Mouse (Mus musculus): ENCODE data around the gene Ash1l. TPM values are rescaled to one million over a fixed set of nuclear protein-coding genes. Genes with fewer than 3 reads are reported as not detected.

Ash1l gene
- total and polyA plus RNA-seq, 2 experiments from 2014 or later, result 10.1 to 17.1 TPM

DNA sequence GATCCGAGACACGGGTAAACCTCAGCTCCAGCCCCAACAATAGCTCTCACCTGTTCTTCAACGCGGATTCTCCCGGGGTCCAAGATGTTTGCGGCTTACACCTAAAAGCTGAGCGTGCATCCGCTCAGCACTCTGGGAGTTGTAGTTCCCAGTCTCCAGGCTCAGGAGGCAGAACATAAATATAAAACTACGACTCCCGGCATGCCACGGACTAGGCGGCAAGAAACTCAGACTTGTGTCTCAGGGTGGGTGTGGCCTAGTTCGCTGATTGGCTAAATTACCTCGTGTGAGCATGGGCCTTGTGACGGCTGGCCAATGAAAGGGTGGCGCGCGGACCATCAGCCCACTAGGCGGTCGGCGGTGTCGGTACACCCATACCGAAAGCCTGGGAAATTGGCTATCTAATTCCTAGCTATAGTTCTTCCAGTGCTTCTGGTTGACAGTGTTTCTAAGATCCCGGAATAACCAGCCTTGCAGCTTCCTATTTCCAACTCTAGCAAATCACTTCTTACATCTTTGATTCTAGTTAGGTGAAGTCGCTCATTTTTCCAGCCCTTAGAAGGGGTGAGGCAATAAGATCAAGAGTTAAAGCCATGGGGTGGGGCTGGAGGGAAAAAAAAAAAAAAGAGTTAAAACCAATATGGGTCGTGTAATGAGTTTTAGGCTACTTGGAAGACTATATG, 151.5 kb downstream of the Ash1l start, which contains the start of gene Fdps:
Gene Fdps, minus strand, starts transcription at position 148 of the 683 bp plus-strand sequence.
- peaks cover 11% of the 10 kb centered on the region for H3K36me3 ChIP-seq (replicated peaks; ENCODE audit: control insufficient read depth, insufficient read depth, low read length)
- H3K4me1 ChIP-seq (ENCODE audit: control insufficient read depth, insufficient read depth), result peaks cover 9% of the 10 kb centered on the region
- peak within 1 kb of the TSS; percentile 43 for H3K9ac ChIP-seq (replicated peaks; ENCODE audit: low read depth, low read length)
- H3K27ac ChIP-seq (ENCODE audit: low read depth), result no peak within 1 kb of the TSS
- H3K4me3 ChIP-seq (ENCODE audit: low read depth, low read length), result peak within 1 kb of the TSS; percentile 74
- 0% methylated on average over 26 of the region's 26 CpGs for WGBS
- no peak for TF ChIP-seq CTCF (IDR thresholded peaks at IDR 0.05; ENCODE audit: low read depth)
- no peak for TF ChIP-seq EP300 (IDR thresholded peaks at IDR 0.05; ENCODE audit: low read depth)
- H3K9me3 ChIP-seq (replicated peaks; ENCODE audit: control insufficient read depth, low read length), result no peaks in the 10 kb centered on the region
- DNase-seq (ENCODE audit: low spot score) (peak; percentile 99), ATAC-seq (ENCODE audit: insufficient read depth, low read depth) (peak; percentile 100)
- no peaks in the 10 kb centered on the region for H3K27me3 ChIP-seq (ENCODE audit: control insufficient read depth, insufficient read depth, low read length)
- peak within 1 kb of the TSS; percentile 83 for H3K4me2 ChIP-seq (ENCODE audit: low read depth, low read length)

DNA sequence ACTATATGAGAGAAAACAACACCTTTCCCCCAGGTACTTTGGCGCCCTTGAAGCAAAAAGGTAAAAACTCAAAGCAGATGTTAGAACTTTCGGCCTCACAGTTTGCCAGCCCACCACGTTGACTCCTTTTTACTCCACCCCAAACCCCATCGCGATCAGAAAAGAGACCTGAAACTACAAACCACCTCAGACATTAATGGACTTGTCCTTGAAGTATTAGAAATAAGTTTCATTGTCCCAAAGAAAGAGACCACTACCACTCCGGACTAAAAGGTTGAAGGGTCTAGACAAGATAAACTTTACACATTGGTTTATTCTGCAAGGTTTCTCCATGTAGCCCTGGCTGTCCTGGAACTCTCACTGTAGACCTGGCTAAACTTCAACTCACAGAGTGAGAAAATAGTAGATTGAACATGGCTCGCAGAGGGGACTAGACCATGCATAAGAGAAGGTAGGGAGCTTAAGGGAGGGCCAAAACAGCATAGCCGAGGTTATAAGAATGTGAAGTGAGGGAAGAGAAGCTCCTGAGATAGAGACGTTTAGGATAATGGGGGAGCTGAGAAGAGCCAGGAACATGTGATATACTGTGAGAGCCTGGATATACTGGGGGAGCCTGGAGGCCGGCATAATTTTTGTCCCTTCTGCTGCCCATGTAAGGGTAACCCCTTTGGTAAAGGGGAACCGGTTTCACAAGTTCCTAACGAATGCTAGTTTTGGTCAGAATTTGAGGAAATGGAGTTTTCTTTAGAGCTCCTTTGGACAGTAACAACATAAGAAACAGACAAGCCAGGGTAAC, 152.3 kb downstream of the Ash1l start:
- Histone ChIP-seq H3K27ac (ENCODE audit: low read depth) (no peak overlapping the region), H3K4me3 (ENCODE audit: low read depth, low read length) (peak overlapping the region; percentile 74), H3K9me3 (replicated peaks; ENCODE audit: control insufficient read depth, low read length) (no peaks in the 10 kb centered on the region), H3K27me3 (ENCODE audit: control insufficient read depth, insufficient read depth, low read length) (no peaks in the 10 kb centered on the region), H3K36me3 (replicated peaks; ENCODE audit: control insufficient read depth, insufficient read depth, low read length) (peaks cover 11% of the 10 kb centered on the region), H3K4me2 (ENCODE audit: low read depth, low read length) (peak overlapping the region; percentile 83), H3K9ac (replicated peaks; ENCODE audit: low read depth, low read length) (no peak overlapping the region), H3K4me1 (ENCODE audit: control insufficient read depth, insufficient read depth) (peaks cover 9% of the 10 kb centered on the region)
- DNase-seq (ENCODE audit: low spot score) (no peak), ATAC-seq (ENCODE audit: insufficient read depth, low read depth) (no peak)
- TF ChIP-seq EP300 (IDR thresholded peaks at IDR 0.05; ENCODE audit: low read depth) (no peak), CTCF (IDR thresholded peaks at IDR 0.05; ENCODE audit: low read depth) (no peak)
- 59% methylated on average over 12 of the region's 12 CpGs for WGBS

DNA sequence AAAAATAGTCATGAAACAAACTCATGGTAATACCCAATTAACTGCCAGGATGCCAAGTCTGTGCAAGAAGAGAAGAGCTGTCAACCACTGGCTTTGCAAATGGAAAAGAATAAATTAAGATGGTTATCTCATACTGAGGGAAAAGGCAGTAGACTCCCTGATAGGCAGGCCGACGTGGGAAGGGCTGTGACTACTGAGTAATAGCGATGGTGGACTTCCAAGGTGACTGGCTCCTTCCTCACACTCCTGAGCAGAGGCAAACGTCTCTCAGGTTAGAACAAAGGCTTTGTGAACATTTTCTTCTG, 152.8 kb downstream of the Ash1l start:
- ATAC-seq (ENCODE audit: insufficient read depth, low read depth) (no peak), DNase-seq (ENCODE audit: low spot score) (no peak)
- TF ChIP-seq EP300 (IDR thresholded peaks at IDR 0.05; ENCODE audit: low read depth) (no peak), CTCF (IDR thresholded peaks at IDR 0.05; ENCODE audit: low read depth) (no peak)
- Histone ChIP-seq H3K4me1 (ENCODE audit: control insufficient read depth, insufficient read depth) (peaks cover 9% of the 10 kb centered on the region), H3K9ac (replicated peaks; ENCODE audit: low read depth, low read length) (no peak overlapping the region), H3K27me3 (ENCODE audit: control insufficient read depth, insufficient read depth, low read length) (no peaks in the 10 kb centered on the region), H3K27ac (ENCODE audit: low read depth) (no peak overlapping the region), H3K4me2 (ENCODE audit: low read depth, low read length) (no peak overlapping the region), H3K36me3 (replicated peaks; ENCODE audit: control insufficient read depth, insufficient read depth, low read length) (peaks cover 6% of the 10 kb centered on the region), H3K9me3 (replicated peaks; ENCODE audit: control insufficient read depth, low read length) (no peaks in the 10 kb centered on the region), H3K4me3 (ENCODE audit: low read depth, low read length) (no peak overlapping the region)
- WGBS, result 67% methylated on average over 4 of the region's 4 CpGs

GRCm38 (mm10) chr3:89106881-89107280, 156.5 kb downstream of the Ash1l start:
- H3K4me3 ChIP-seq (ENCODE audit: low read depth, low read length), result no peak overlapping the region
- no peaks in the 10 kb centered on the region for H3K36me3 ChIP-seq (replicated peaks; ENCODE audit: control insufficient read depth, insufficient read depth, low read length)
- H3K27me3 ChIP-seq (ENCODE audit: control insufficient read depth, insufficient read depth, low read length), result no peaks in the 10 kb centered on the region
- H3K4me1 ChIP-seq (ENCODE audit: control insufficient read depth, insufficient read depth), result no peaks in the 10 kb centered on the region
- TF ChIP-seq CTCF (IDR thresholded peaks at IDR 0.05; ENCODE audit: low read depth) (no peak), EP300 (IDR thresholded peaks at IDR 0.05; ENCODE audit: low read depth) (no peak)
- no peak overlapping the region for H3K27ac ChIP-seq (ENCODE audit: low read depth)
- ATAC-seq (ENCODE audit: insufficient read depth, low read depth), result no peak
- no peak overlapping the region for H3K9ac ChIP-seq (replicated peaks; ENCODE audit: low read depth, low read length)
- no peak overlapping the region for H3K4me2 ChIP-seq (ENCODE audit: low read depth, low read length)
- DNase-seq (ENCODE audit: low spot score), result no peak
- no peaks in the 10 kb centered on the region for H3K9me3 ChIP-seq (replicated peaks; ENCODE audit: control insufficient read depth, low read length)

- DNase-seq (ENCODE audit: low spot score) (no peak), ATAC-seq (ENCODE audit: insufficient read depth, low read depth) (no peak)
- no peak overlapping the region for H3K9ac ChIP-seq (replicated peaks; ENCODE audit: low read depth, low read length)
- WGBS, result 53% methylated on average over 3 of the region's 3 CpGs
- H3K27ac ChIP-seq (ENCODE audit: low read depth), result no peak overlapping the region
- H3K36me3 ChIP-seq (replicated peaks; ENCODE audit: control insufficient read depth, insufficient read depth, low read length), result no peaks in the 10 kb centered on the region
- no peak for TF ChIP-seq CTCF (IDR thresholded peaks at IDR 0.05; ENCODE audit: low read depth)
- no peak overlapping the region for H3K4me2 ChIP-seq (ENCODE audit: low read depth, low read length)
- H3K4me3 ChIP-seq (ENCODE audit: low read depth, low read length), result no peak overlapping the region
- H3K4me1 ChIP-seq (ENCODE audit: control insufficient read depth, insufficient read depth), result no peaks in the 10 kb centered on the region
- no peaks in the 10 kb centered on the region for H3K27me3 ChIP-seq (ENCODE audit: control insufficient read depth, insufficient read depth, low read length)
- H3K9me3 ChIP-seq (replicated peaks; ENCODE audit: control insufficient read depth, low read length), result no peaks in the 10 kb centered on the region
Measured at GRCm38 (mm10) chr3:89107545-89107944, 157.1 kb downstream of the Ash1l start.

Measured in heart, postnatal 0 days (tissue).